Mouse (Mus musculus) megakaryocyte, embryonic 14.5 days (primary cell): ENCODE measurements around the gene Ms4a15.

ENCODE experiments used
- FLI1 ChIP-seq: IDR thresholded peaks from 2 replicates; pipeline ENCODE4 v1.6.1; 2012; ENCODE audit warnings: low read length, inconsistent platforms, mixed read lengths
- GATA1 ChIP-seq: IDR thresholded peaks from 3 replicates; pipeline ENCODE4 v1.6.1; 2012; ENCODE audit warnings: mixed read lengths, low read length, inconsistent platforms, borderline replicate concordance

GRCm38 (mm10) chr19:10970457-10970856 lies 22.6 kb downstream of the Ms4a15 start:
- peak; percentile 7; the same call in 1 of the 3 replicates for TF ChIP-seq GATA1
- TF ChIP-seq FLI1 = no peak
